In the genomic region with DNA sequence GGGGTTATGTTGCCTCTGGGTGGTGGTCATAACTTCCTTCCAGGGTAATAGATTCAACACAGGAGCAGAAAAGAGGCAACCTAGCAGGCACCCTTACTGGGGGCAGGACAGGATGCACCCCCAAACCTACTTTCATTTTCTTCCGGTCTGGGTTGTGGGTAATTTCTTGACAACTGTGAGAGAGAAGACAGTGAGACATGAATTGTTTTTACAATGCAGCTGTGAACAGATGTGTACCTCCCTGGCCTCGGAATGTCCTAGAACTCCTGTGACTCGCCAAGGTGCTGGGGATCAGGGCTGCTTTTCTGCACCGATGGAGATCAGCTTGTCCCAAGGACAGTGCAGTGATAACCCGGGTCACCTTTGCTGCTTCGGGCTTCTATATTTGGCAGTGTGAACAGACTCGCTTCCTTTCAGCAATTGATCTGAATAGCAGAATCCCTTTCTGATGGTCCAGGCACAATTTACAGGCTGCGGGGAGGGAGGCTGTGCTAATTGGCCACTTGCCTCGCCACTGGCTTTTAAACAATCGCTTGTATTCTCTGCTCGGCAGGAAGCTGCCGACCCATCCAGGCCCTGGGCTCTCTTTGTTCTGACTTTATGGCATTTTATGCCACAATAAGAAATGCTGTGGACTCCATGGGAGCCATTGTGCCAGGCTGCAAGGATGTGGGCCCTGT, we compare ENCODE assay signal across 8 mouse cellular contexts.
DNase-seq lines count a peak whose midpoint lies in the region; ATAC-seq lines count a peak whose summit lies in the region.

No protein-coding gene starts in this region.

- peaks cover 74% of the 10 kb centered on the region for H3K4me1 ChIP-seq in erythroblast, embryonic 14.5 days (ENCODE audit: control insufficient read depth)
- peaks cover 21% of the 10 kb centered on the region for H3K4me1 ChIP-seq in brown adipose tissue, adult 24 weeks (ENCODE audit: control insufficient read depth, insufficient read depth, insufficient read length, low read length)
- peaks cover 36 to 45% of the 10 kb centered on the region in 2 experiments for H3K4me1 ChIP-seq in heart, embryonic 14.5 days (ENCODE audit: control insufficient read depth in 2 of 2, insufficient read depth in 2 of 2, low read length in 2 of 2)
- H3K4me1 ChIP-seq in kidney, embryonic 15.5 days = peaks cover 39% of the 10 kb centered on the region
- H3K4me1 ChIP-seq in liver, embryonic 16.5 days (ENCODE audit: control insufficient read depth, low read depth, low read length) = peaks cover 57% of the 10 kb centered on the region

- no peak for ATAC-seq in erythroblast, adult 5-6 weeks (replicated peaks; ENCODE audit: low FRiP score, poor library complexity, severe bottlenecking)
- ATAC-seq in heart, embryonic 14.5 days (ENCODE audit: insufficient number of reproducible peaks, insufficient read depth, low FRiP score, low read depth) = no peak
- no peak for ATAC-seq in kidney, embryonic 15.5 days (replicated peaks; ENCODE audit: low FRiP score)
- no peak for ATAC-seq in liver, embryonic 16.5 days (ENCODE audit: low read depth)

- 6% methylated on average over 12 of the region's 12 CpGs for WGBS in heart, embryonic 14.5 days
- 20% methylated on average over 12 of the region's 12 CpGs for WGBS in kidney, embryonic 15.5 days
- WGBS in liver, embryonic 16.5 days (ENCODE audit: insufficient replicate concordance) = 22% methylated on average over 12 of the region's 12 CpGs

- peak overlapping the region; percentile 80 for H3K9ac ChIP-seq in heart, embryonic 14.5 days (ENCODE audit: low read length)
- H3K9ac ChIP-seq in kidney, embryonic 15.5 days = no peak overlapping the region
- peak overlapping the region; percentile 44 for H3K9ac ChIP-seq in liver, embryonic 16.5 days (ENCODE audit: low read depth, low read length)

- H3K4me2 ChIP-seq in heart, embryonic 14.5 days (ENCODE audit: low read length) = peak overlapping the region; percentile 88
- peak overlapping the region; percentile 94 for H3K4me2 ChIP-seq in kidney, embryonic 15.5 days
- peak overlapping the region; percentile 57 for H3K4me2 ChIP-seq in liver, embryonic 16.5 days (ENCODE audit: low read depth, low read length)

- peak; percentile 35 for DNase-seq in right cerebral cortex, postnatal 4 days
- DNase-seq in yolk sac, embryonic 10.5 days (ENCODE audit: low spot score) = no peak

- H3K9me3 ChIP-seq in erythroblast, embryonic 14.5 days (ENCODE audit: control insufficient read depth, low read length) = no peaks in the 10 kb centered on the region
- H3K9me3 ChIP-seq in heart, embryonic 14.5 days (ENCODE audit: control insufficient read depth, low read length) = no peaks in the 10 kb centered on the region
- H3K9me3 ChIP-seq in kidney, embryonic 15.5 days (replicated peaks) = no peaks in the 10 kb centered on the region
- H3K9me3 ChIP-seq in liver, embryonic 16.5 days (replicated peaks; ENCODE audit: control insufficient read depth, low read length) = no peaks in the 10 kb centered on the region

- no peaks in the 10 kb centered on the region for H3K36me3 ChIP-seq in erythroblast, embryonic 14.5 days (ENCODE audit: control insufficient read depth)
- no peaks in the 10 kb centered on the region for H3K36me3 ChIP-seq in heart, embryonic 14.5 days (ENCODE audit: control insufficient read depth, insufficient read depth, low read length)
- no peaks in the 10 kb centered on the region for H3K36me3 ChIP-seq in kidney, embryonic 15.5 days
- H3K36me3 ChIP-seq in liver, embryonic 16.5 days (ENCODE audit: control insufficient read depth, insufficient read depth) = no peaks in the 10 kb centered on the region

- peak overlapping the region; percentile 93 for H3K27ac ChIP-seq in brown adipose tissue, adult 24 weeks (replicated peaks; ENCODE audit: low read depth, low read length)
- peak overlapping the region; percentile 61 to 70 for H3K27ac ChIP-seq in heart, embryonic 14.5 days (replicated peaks in 1 of 2; ENCODE audit: control insufficient read depth in 1 of 2, insufficient read depth in 1 of 2, low read depth in 2 of 2, low read length in 2 of 2)
- peak overlapping the region; percentile 64 for H3K27ac ChIP-seq in kidney, embryonic 15.5 days
- peak overlapping the region; percentile 26; the same call in 1 of the 2 replicates for H3K27ac ChIP-seq in liver, embryonic 16.5 days (ENCODE audit: low read length)

- H3K27me3 ChIP-seq in erythroblast, embryonic 14.5 days (ENCODE audit: control insufficient read depth) = peaks cover 40% of the 10 kb centered on the region
- no peaks in the 10 kb centered on the region for H3K27me3 ChIP-seq in heart, embryonic 14.5 days (ENCODE audit: control insufficient read depth, insufficient read depth, low read length)
- no peaks in the 10 kb centered on the region; the same call in 1 of the 2 replicates for H3K27me3 ChIP-seq in kidney, embryonic 15.5 days
- H3K27me3 ChIP-seq in liver, embryonic 16.5 days (ENCODE audit: control insufficient read depth, insufficient read depth, low read depth, low read length) = peaks cover 12% of the 10 kb centered on the region

- H3K4me3 ChIP-seq in erythroblast, embryonic 14.5 days (replicated peaks) = peak overlapping the region; percentile 38
- peak overlapping the region; percentile 86 for H3K4me3 ChIP-seq in brown adipose tissue, adult 24 weeks (ENCODE audit: insufficient read depth, low read depth, low read length)
- H3K4me3 ChIP-seq in heart, embryonic 14.5 days (ENCODE audit: control insufficient read depth in 1 of 2, insufficient read depth in 1 of 2, low read depth in 1 of 2, low read length in 2 of 2) = peak overlapping the region; percentile 62 to 65
- H3K4me3 ChIP-seq in kidney, embryonic 15.5 days (replicated peaks) = peak overlapping the region; percentile 14; the same call in 1 of the 2 replicates
- H3K4me3 ChIP-seq in liver, embryonic 16.5 days (ENCODE audit: low read depth, low read length) = peak overlapping the region; percentile 32

Comparison
In these comparisons a context has a peak if more than half of its experiments do, and no peak if none do; other contexts are left out.
1. H3K4me3 ChIP-seq: peak in every context shown above with its lines; median percentile 86 in brown adipose tissue, adult 24 weeks; 64 in heart, embryonic 14.5 days; 38 in erythroblast, embryonic 14.5 days; 32 in liver, embryonic 16.5 days; 14 in kidney, embryonic 15.5 days.
2. H3K27ac ChIP-seq: peak in every context shown above with its lines; median percentile 93 in brown adipose tissue, adult 24 weeks; 66 in heart, embryonic 14.5 days; 64 in kidney, embryonic 15.5 days; 26 in liver, embryonic 16.5 days.